Mouse (Mus musculus): ENCODE measurements at regions not wholly inside any gene's neighbourhood (a gene's known extent, or its start where the extent isn't known, plus 50 kb on each side); places are given as distances from the start of the nearest gene placed in this dataset.

DNA sequence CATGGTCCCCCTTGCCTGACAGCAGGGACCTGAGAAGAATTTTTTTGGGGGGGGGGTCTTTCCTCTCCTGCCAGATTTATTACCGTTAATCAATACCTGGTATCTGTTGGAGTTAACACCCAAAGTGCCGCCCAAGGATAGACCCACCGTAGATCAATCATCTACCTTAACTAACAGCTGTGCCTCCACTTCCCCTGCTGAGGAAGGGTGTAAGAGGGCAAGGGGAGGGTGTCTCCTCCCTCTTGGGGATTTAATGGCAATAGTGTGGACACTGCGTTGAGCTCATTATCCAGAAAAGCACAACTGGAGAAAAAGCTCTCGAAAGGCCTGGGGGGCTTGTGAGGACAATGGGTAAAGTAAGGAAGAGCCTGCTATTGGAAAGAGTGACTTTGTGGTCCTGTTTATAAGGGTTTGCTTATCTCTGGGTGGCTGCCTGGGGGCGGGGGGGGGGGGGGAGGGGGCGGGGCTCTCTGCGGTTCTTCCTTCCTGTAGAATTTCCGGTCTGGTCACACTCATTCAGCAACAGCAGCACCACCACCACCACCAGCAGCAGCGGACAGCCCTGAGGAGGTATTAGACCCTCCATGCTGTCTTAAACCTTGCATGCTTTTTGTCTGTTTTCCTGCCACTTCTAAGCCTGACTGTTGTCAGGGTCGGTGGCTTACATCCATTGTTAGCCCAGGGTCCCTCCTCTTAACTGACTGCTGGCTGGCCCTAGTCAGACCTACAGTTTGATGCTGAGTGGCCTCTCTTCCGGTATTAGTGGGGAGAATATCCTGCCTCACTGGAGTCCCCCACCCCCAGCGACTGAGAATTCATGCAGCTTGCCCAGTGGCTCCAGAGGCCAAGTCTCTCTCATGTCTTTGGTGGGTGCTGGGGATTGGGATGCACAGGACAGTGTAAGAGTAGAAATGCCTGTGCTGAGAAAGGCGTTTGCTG, 138.0 kb upstream of the Lemd2 start:
- H3K4me2 ChIP-seq (ENCODE audit: low read length) = no peak overlapping the region
- no peaks in the 10 kb centered on the region for H3K36me3 ChIP-seq (ENCODE audit: control insufficient read depth, insufficient read depth, low read length)
- no peak overlapping the region for H3K9ac ChIP-seq (ENCODE audit: low read depth, low read length)
- no peak overlapping the region for H3K4me3 ChIP-seq (ENCODE audit: low read depth, low read length)
- no peak overlapping the region for H3K27ac ChIP-seq (ENCODE audit: low read length)
- no peak for ATAC-seq
- 49% methylated on average over 13 of the region's 14 CpGs for WGBS
- no peaks in the 10 kb centered on the region for H3K9me3 ChIP-seq (replicated peaks; ENCODE audit: control insufficient read depth, low read length, poor library complexity, severe bottlenecking)
- no peaks in the 10 kb centered on the region for H3K27me3 ChIP-seq (ENCODE audit: control insufficient read depth, insufficient read depth, low read depth, low read length)
- H3K4me1 ChIP-seq (ENCODE audit: control insufficient read depth, insufficient read depth, low read length) = 0 out of 2 replicates have a peak, but pooled peaks cover 3% of the 10 kb centered on the region

DNA sequence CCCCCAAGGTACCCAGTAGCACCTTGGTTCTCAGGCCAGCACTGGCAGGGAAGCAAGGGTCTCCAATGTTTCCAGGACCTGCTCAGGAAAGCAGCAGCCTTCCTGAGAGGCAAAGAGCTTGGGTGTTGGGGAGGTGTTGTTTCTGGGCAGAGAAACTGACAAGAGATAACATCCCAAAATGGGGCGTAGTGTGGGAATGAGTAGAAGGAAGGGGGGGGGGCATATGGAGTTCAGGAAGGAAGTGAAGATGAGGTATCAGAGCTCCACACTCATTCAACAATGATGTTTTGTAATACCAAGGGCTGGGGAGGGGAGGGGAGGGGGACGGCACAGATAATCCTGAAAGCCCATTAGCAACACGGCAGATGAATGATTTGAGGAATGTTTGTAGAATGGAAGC, 135.6 kb upstream of the Lemd2 start:
- H3K27me3 ChIP-seq (ENCODE audit: control insufficient read depth, insufficient read depth, low read depth, low read length) = no peaks in the 10 kb centered on the region
- 77% methylated on average over 3 of the region's 3 CpGs for WGBS
- no peak for ATAC-seq

DNA sequence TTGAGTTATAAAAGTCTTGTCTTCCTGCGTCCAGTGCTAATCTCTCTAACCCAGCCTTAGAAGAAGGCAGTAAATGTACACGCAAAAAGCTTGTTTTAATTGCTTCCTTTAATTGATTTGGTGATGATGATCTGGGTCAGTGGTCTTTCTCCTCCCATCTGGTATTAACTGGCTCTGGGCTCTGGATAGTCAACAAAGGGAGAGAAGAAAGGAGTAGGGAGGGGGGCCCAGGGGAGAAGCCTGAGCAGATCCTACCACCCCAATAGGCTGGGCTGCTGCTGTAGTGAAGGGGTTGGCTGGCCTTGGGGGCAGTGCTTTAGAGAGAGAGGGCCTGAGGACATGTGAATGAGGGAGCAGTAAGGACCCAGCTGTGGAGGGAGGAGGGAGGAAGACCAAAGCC, 135.0 kb upstream of the Lemd2 start:
- Histone ChIP-seq H3K27me3 (ENCODE audit: control insufficient read depth, insufficient read depth, low read depth, low read length) (no peaks in the 10 kb centered on the region), H3K4me1 (ENCODE audit: control insufficient read depth, insufficient read depth, low read length) (0 out of 2 replicates have a peak, but pooled peaks cover 3% of the 10 kb centered on the region), H3K4me3 (ENCODE audit: low read depth, low read length) (no peak overlapping the region), H3K9me3 (replicated peaks; ENCODE audit: control insufficient read depth, low read length, poor library complexity, severe bottlenecking) (no peaks in the 10 kb centered on the region), H3K36me3 (ENCODE audit: control insufficient read depth, insufficient read depth, low read length) (no peaks in the 10 kb centered on the region), H3K9ac (ENCODE audit: low read depth, low read length) (no peak overlapping the region), H3K4me2 (ENCODE audit: low read length) (no peak overlapping the region), H3K27ac (ENCODE audit: low read length) (no peak overlapping the region)
- no peak for ATAC-seq
- 18% methylated on average over 2 of the region's 2 CpGs for WGBS

More for the DNA sequence above, 135.6 kb upstream of the Lemd2 start:
- H3K9me3 ChIP-seq (replicated peaks; ENCODE audit: control insufficient read depth, low read length, poor library complexity, severe bottlenecking) = no peaks in the 10 kb centered on the region
- 0 out of 2 replicates have a peak, but pooled peaks cover 3% of the 10 kb centered on the region for H3K4me1 ChIP-seq (ENCODE audit: control insufficient read depth, insufficient read depth, low read length)
- H3K4me3 ChIP-seq (ENCODE audit: low read depth, low read length) = no peak overlapping the region
- no peaks in the 10 kb centered on the region for H3K36me3 ChIP-seq (ENCODE audit: control insufficient read depth, insufficient read depth, low read length)
- no peak overlapping the region for H3K4me2 ChIP-seq (ENCODE audit: low read length)
- no peak overlapping the region for H3K9ac ChIP-seq (ENCODE audit: low read depth, low read length)
- H3K27ac ChIP-seq (ENCODE audit: low read length) = no peak overlapping the region

DNA sequence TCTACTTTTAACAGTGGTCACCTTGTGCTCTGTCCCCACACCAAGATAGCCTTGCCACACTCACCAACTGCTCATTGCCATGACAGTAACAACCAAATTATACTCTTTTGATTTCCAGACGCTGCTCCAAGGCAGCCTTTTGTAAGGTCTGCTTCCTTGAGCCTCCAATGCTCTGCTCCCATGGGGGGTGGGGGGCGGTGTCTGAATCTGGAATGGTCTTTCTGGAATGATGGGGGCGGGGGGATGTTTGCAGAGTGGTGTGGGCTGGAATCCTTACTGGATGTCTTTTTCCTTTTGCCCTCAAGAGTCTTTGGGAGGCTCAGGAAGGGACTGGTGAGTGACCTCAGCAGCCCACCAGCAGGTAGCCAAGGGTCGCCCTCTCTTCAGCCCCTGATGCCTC, 131.4 kb upstream of the Lemd2 start:
- H3K4me3 ChIP-seq (ENCODE audit: low read depth, low read length) = no peak overlapping the region
- no peak for ATAC-seq
- no peak overlapping the region for H3K9ac ChIP-seq (ENCODE audit: low read depth, low read length)
- no peaks in the 10 kb centered on the region for H3K36me3 ChIP-seq (ENCODE audit: control insufficient read depth, insufficient read depth, low read length)
- H3K4me1 ChIP-seq (ENCODE audit: control insufficient read depth, insufficient read depth, low read length) = no peaks in the 10 kb centered on the region
- H3K27me3 ChIP-seq (ENCODE audit: control insufficient read depth, insufficient read depth, low read depth, low read length) = no peaks in the 10 kb centered on the region
- H3K9me3 ChIP-seq (replicated peaks; ENCODE audit: control insufficient read depth, low read length, poor library complexity, severe bottlenecking) = no peaks in the 10 kb centered on the region
- H3K27ac ChIP-seq (ENCODE audit: low read length) = no peak overlapping the region
- 58% methylated on average over 4 of the region's 4 CpGs for WGBS
- no peak overlapping the region for H3K4me2 ChIP-seq (ENCODE audit: low read length)

DNA sequence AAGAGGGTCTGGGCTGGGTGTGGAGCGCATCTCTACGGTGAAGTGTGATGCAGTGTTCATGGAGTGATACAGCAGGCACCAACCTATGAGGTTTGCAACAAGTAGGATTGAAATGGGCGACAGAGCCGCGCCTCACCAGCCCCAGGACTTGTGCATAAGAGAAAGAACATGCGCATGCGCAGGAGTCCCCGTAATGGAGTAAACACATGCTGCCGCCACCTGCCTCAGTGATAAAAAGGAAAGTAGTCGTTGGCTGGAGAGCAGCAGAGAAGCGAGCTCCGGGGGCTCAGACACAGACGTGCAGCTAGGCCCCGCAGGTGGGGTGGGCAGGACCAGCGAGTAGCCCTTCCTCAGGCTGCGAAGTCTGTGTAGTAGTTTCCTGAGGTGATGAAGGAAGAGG, 129.3 kb upstream of the Lemd2 start:
- H3K9ac ChIP-seq (ENCODE audit: low read depth, low read length) = no peak overlapping the region
- ATAC-seq = no peak
- no peak overlapping the region for H3K27ac ChIP-seq (ENCODE audit: low read length)
- no peaks in the 10 kb centered on the region for H3K9me3 ChIP-seq (replicated peaks; ENCODE audit: control insufficient read depth, low read length, poor library complexity, severe bottlenecking)
- H3K4me3 ChIP-seq (ENCODE audit: low read depth, low read length) = no peak overlapping the region
- WGBS = 83% methylated on average over 16 of the region's 16 CpGs
- H3K4me1 ChIP-seq (ENCODE audit: control insufficient read depth, insufficient read depth, low read length) = no peaks in the 10 kb centered on the region
- no peaks in the 10 kb centered on the region for H3K27me3 ChIP-seq (ENCODE audit: control insufficient read depth, insufficient read depth, low read depth, low read length)
- no peaks in the 10 kb centered on the region for H3K36me3 ChIP-seq (ENCODE audit: control insufficient read depth, insufficient read depth, low read length)
- H3K4me2 ChIP-seq (ENCODE audit: low read length) = no peak overlapping the region

DNA sequence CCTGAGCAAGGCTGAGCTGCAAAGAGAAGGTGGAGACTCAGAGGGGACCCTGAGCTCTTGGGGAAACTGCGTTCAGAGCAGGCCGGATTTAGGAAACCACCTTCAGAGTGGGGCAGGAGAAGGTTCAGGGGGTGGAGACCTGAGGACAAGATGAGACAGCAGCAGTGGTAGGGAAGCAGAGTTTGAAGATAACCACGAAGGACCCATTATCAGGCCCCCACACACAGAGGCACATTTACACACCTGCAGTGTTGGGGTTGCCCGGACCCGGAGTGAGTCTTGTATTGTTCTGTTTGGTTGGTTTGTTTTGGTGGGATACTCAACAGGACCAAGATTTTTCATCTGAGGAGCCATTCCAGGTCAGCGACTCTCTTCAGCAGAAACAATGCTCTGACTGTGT, 128.9 kb upstream of the Lemd2 start:
- ATAC-seq = no peak
- 84% methylated on average over 6 of the region's 6 CpGs for WGBS
- H3K27me3 ChIP-seq (ENCODE audit: control insufficient read depth, insufficient read depth, low read depth, low read length) = no peaks in the 10 kb centered on the region
- no peaks in the 10 kb centered on the region for H3K9me3 ChIP-seq (replicated peaks; ENCODE audit: control insufficient read depth, low read length, poor library complexity, severe bottlenecking)
- no peaks in the 10 kb centered on the region for H3K36me3 ChIP-seq (ENCODE audit: control insufficient read depth, insufficient read depth, low read length)
- no peak overlapping the region for H3K27ac ChIP-seq (ENCODE audit: low read length)
- no peak overlapping the region for H3K4me2 ChIP-seq (ENCODE audit: low read length)
- no peaks in the 10 kb centered on the region for H3K4me1 ChIP-seq (ENCODE audit: control insufficient read depth, insufficient read depth, low read length)
- H3K4me3 ChIP-seq (ENCODE audit: low read depth, low read length) = no peak overlapping the region
- no peak overlapping the region for H3K9ac ChIP-seq (ENCODE audit: low read depth, low read length)

DNA sequence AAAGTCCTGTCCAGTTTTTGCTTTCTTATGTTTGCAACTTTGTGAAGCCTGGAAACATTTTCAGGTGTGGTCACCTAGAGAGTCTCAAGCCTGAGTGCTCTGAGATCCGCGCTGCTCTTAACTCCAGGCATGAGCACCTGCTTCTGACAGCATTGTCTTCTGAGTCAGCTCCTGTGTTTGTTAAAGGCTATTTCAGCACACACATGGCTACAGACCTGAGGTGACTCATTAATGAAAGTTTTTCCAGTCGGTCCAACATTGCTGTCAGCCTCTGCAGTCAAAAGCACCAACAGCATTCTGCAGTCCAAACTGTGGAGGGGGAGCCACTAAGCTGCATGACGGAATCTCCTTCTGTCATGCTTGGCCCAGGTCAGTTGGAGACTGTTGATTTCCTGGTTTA, 127.8 kb upstream of the Lemd2 start:
- no peak overlapping the region for H3K9ac ChIP-seq (ENCODE audit: low read depth, low read length)
- no peaks in the 10 kb centered on the region for H3K4me1 ChIP-seq (ENCODE audit: control insufficient read depth, insufficient read depth, low read length)
- no peaks in the 10 kb centered on the region for H3K36me3 ChIP-seq (ENCODE audit: control insufficient read depth, insufficient read depth, low read length)
- H3K9me3 ChIP-seq (replicated peaks; ENCODE audit: control insufficient read depth, low read length, poor library complexity, severe bottlenecking) = no peaks in the 10 kb centered on the region
- H3K27ac ChIP-seq (ENCODE audit: low read length) = no peak overlapping the region
- no peaks in the 10 kb centered on the region for H3K27me3 ChIP-seq (ENCODE audit: control insufficient read depth, insufficient read depth, low read depth, low read length)
- no peak overlapping the region for H3K4me2 ChIP-seq (ENCODE audit: low read length)
- WGBS = 87% methylated on average over 4 of the region's 4 CpGs
- H3K4me3 ChIP-seq (ENCODE audit: low read depth, low read length) = no peak overlapping the region
- ATAC-seq = no peak

DNA sequence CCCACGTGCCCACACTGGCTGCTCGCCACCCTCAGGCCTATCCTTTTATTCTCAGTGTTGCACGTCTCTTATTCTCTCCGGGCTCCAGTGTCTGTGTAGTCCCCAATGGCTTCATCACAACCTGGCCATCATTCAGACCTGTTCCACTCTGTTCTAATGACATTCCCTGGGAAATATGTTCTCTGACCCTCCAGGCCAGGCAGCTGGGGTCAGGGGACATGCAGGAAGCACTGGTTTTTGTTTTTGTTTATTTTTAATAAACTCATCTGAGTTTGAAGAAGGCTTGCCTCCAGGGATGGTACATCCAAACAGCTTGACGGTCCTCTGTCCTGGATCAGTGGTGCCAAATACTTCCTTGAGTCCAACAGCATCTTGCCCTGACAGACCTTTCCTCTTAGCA, 127.4 kb upstream of the Lemd2 start:
- no peak overlapping the region for H3K4me3 ChIP-seq (ENCODE audit: low read depth, low read length)
- no peak for ATAC-seq

DNA sequence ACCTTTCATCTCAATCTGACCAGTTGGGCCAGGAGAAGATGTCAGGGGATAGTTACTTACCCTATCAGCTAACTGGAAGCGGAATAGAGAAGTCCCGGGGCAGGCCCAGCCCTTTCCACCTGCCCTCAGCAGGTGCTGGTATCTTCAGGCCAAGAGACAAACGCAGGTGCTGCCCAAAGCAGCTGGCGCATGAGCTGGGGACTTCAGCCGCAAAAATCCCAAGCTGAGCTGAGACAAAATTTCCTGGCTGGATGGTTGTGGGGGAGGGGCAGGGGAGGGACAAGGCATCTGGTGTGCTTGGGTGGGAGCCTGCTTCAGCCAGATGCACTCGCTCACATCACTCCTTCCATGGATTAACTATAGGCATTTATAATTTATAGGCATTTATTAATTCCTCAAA, 125.5 kb upstream of the Lemd2 start:
- H3K4me1 ChIP-seq (ENCODE audit: control insufficient read depth, insufficient read depth, low read length) = 0 out of 2 replicates have a peak, but pooled peaks cover 2% of the 10 kb centered on the region
- no peaks in the 10 kb centered on the region for H3K9me3 ChIP-seq (replicated peaks; ENCODE audit: control insufficient read depth, low read length, poor library complexity, severe bottlenecking)
- H3K4me3 ChIP-seq (ENCODE audit: low read depth, low read length) = no peak overlapping the region
- H3K27me3 ChIP-seq (ENCODE audit: control insufficient read depth, insufficient read depth, low read depth, low read length) = peaks cover 3% of the 10 kb centered on the region; the same call in 1 of the 2 replicates
- H3K9ac ChIP-seq (ENCODE audit: low read depth, low read length) = no peak overlapping the region
- no peak overlapping the region for H3K27ac ChIP-seq (ENCODE audit: low read length)
- H3K4me2 ChIP-seq (ENCODE audit: low read length) = no peak overlapping the region
- ATAC-seq = no peak
- WGBS = 61% methylated on average over 6 of the region's 6 CpGs
- H3K36me3 ChIP-seq (ENCODE audit: control insufficient read depth, insufficient read depth, low read length) = no peaks in the 10 kb centered on the region

More for the DNA sequence above, 127.4 kb upstream of the Lemd2 start:
- H3K4me2 ChIP-seq (ENCODE audit: low read length) = no peak overlapping the region
- H3K36me3 ChIP-seq (ENCODE audit: control insufficient read depth, insufficient read depth, low read length) = no peaks in the 10 kb centered on the region
- no peaks in the 10 kb centered on the region for H3K4me1 ChIP-seq (ENCODE audit: control insufficient read depth, insufficient read depth, low read length)
- no peak overlapping the region for H3K9ac ChIP-seq (ENCODE audit: low read depth, low read length)
- H3K27ac ChIP-seq (ENCODE audit: low read length) = no peak overlapping the region
- no peaks in the 10 kb centered on the region for H3K9me3 ChIP-seq (replicated peaks; ENCODE audit: control insufficient read depth, low read length, poor library complexity, severe bottlenecking)
- H3K27me3 ChIP-seq (ENCODE audit: control insufficient read depth, insufficient read depth, low read depth, low read length) = no peaks in the 10 kb centered on the region; the same call in 1 of the 2 replicates
- WGBS = 68% methylated on average over 5 of the region's 5 CpGs
